Mouse (Mus musculus): ENCODE measurements around the gene Gm28043.

DNA sequence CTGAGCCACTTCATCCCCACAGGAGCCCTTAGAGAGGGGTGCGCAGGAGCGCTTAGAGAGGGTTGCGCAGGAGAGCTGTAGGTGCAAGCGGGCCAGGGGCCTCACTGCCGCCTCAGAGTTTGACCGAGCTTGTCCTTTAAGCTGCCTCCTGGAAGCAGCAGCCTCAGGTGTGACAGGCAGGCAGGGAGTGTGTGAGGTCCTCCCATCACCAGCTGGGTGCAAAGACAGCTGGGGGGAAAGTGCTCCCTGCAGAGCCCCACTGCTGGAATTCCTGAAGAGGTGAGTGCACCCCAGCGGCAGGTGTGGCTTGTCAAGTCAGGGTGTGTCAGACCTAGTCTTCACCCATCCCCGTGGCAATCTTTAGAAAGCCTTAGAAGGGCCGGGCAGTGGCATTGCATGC is 27.8 kb upstream of the Gm28043 start:
- TF ChIP-seq EP300 (IDR thresholded peaks at IDR 0.05) (no peak), CTCF (IDR thresholded peaks at IDR 0.05) (no peak)

All from lung, postnatal 0 days (tissue).